Mouse (Mus musculus) lung, embryonic 16.5 days (tissue): ENCODE measurements at regions not wholly inside any gene's neighbourhood (a gene's known extent, or its start where the extent isn't known, plus 50 kb on each side); places are given as distances from the start of the nearest gene placed in this dataset.

Experiments
- ATAC-seq: fragments of 200-750 bp; cut with Nextera tagmentation; 2 replicates; pipeline ENCODE4 v1.8.0; 2017; ENCODE audit warnings: low read depth, mild to moderate bottlenecking, moderate library complexity
- H3K27ac ChIP-seq: fragments of 300-500 bp; sonication (generic); 2 replicates; pipeline ENCODE4 v1.5.1; 2014; ENCODE audit warnings: mild to moderate bottlenecking, control low read depth, low read length
- H3K27me3 ChIP-seq: fragments of 300-500 bp; sonication (generic); 2 replicates; pipeline ENCODE4 v1.6.1; 2014; ENCODE audit warnings: low read depth, low read length, mixed read lengths; ENCODE audit not compliant: control insufficient read depth, insufficient read depth
- H3K36me3 ChIP-seq: fragments of 300-500 bp; sonication (generic); 2 replicates; pipeline ENCODE4 v1.6.1; 2014; ENCODE audit warnings: low read length; ENCODE audit not compliant: control insufficient read depth, insufficient read depth
- H3K4me1 ChIP-seq: fragments of 300-500 bp; sonication (generic); replicated peaks from 2 replicates; pipeline ENCODE4 v1.6.1; 2014; ENCODE audit warnings: low read length, mixed read lengths; ENCODE audit not compliant: control insufficient read depth, insufficient read depth
- H3K4me2 ChIP-seq: fragments of 300-500 bp; sonication (generic); 2 replicates; pipeline ENCODE4 v1.6.1; 2014; ENCODE audit warnings: low read depth, low read length, control low read depth
- H3K4me3 ChIP-seq: fragments of 300-500 bp; sonication (generic); 2 replicates; pipeline ENCODE4 v1.5.1; 2014; ENCODE audit warnings: mild to moderate bottlenecking, low read length, control low read depth
- H3K9ac ChIP-seq: fragments of 300-500 bp; sonication (generic); 2 replicates; pipeline ENCODE4 v1.6.1; 2014; ENCODE audit warnings: low read length, control low read depth
- H3K9me3 ChIP-seq: fragments of 300-500 bp; sonication (generic); 2 replicates; pipeline ENCODE4 v1.6.1; 2016; ENCODE audit warnings: low read length; ENCODE audit not compliant: control insufficient read depth
- WGBS: fragments of 180-500 bp; shearing (Covaris S2); extraction: QIAGEN DNeasy Blood & Tissue Kit; methylation state at CpG from one replicate; pipeline ENCODE4 v1.1.7; 2014; 5-methylcytosine and 5-hydroxymethylcytosine counted together

DNA sequence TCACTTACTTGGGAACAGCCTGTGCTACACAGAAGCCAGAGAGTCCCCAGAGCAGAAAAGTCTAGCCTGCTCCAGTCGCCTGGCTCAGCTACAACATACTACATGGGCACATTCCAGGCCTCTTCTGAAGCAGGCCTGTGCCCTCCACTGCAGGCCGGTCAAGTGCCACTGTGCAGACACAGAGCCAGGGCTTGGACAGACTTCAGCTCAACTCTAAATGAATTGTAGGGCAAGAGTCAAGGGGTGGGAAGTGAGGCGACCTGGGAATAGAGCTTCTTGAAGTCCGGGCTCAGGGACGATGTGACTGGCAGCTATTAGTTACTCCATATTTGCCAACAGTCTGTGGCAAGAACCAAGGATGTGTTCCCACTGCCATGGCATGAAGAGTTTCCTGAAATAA, 87.1 kb upstream of the Gm26657 start:
- H3K27ac ChIP-seq: 0 out of 2 replicates have a peak overlapping the region, but pooled peaks have one; percentile 22
- 61% methylated on average over 5 of the region's 5 CpGs for WGBS
- H3K9ac ChIP-seq: no peak overlapping the region
- no peaks in the 10 kb centered on the region for H3K9me3 ChIP-seq
- H3K4me1 ChIP-seq: peaks cover 8% of the 10 kb centered on the region
- no peak overlapping the region for H3K4me3 ChIP-seq
- no peaks in the 10 kb centered on the region for H3K27me3 ChIP-seq
- ATAC-seq: peak; percentile 67; the same call in 1 of the 2 replicates
- H3K36me3 ChIP-seq: no peaks in the 10 kb centered on the region
- no peak overlapping the region for H3K4me2 ChIP-seq

GRCm38 (mm10) chr4:56649731-56650130, 90.1 kb upstream of the Gm26657 start:
- 85% methylated on average over 1 of the region's 1 CpGs for WGBS
- H3K9me3 ChIP-seq: no peaks in the 10 kb centered on the region
- no peaks in the 10 kb centered on the region for H3K27me3 ChIP-seq
- H3K9ac ChIP-seq: no peak overlapping the region
- H3K27ac ChIP-seq: no peak overlapping the region; the same call in 1 of the 2 replicates
- H3K4me1 ChIP-seq: peaks cover 10% of the 10 kb centered on the region
- no peak overlapping the region for H3K4me2 ChIP-seq
- no peaks in the 10 kb centered on the region for H3K36me3 ChIP-seq
- no peak overlapping the region for H3K4me3 ChIP-seq
- ATAC-seq: no peak

- Histone ChIP-seq H3K4me2 (peak overlapping the region; percentile 39), H3K27me3 (no peaks in the 10 kb centered on the region), H3K9ac (no peak overlapping the region), H3K36me3 (no peaks in the 10 kb centered on the region), H3K27ac (peak overlapping the region; percentile 50), H3K4me1 (peaks cover 35% of the 10 kb centered on the region), H3K4me3 (peak overlapping the region; percentile 0; the same call in 1 of the 2 replicates), H3K9me3 (no peaks in the 10 kb centered on the region)
- ATAC-seq: peak; percentile 87
- 18% methylated on average over 20 of the region's 20 CpGs for WGBS
These were observed 95.6 kb upstream of the Gm26657 start for GRCm38 (mm10) chr4:56643999-56644962.

DNA sequence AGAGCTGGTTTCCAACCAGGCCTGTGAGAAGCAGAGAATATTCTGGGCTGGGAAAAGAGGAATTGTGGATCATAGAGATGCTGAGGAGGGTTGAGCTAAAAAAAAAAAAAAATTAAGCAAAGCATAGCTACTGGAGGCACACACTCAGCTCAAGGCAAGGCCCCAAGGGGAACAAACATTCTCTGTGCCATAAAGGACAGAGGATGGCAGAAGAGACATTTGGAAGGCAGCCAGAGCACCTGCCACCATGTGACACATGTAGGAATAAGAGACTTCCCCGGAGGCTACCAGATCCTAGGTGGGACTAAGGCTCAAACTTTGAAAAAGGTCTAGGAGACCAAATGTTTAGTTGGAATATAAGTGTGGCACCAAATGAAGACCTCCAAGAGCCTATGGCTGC, 96.4 kb upstream of the Gm26657 start:
- ATAC-seq: no peak
- H3K27ac ChIP-seq: peak overlapping the region; percentile 50
- no peak overlapping the region for H3K9ac ChIP-seq
- H3K36me3 ChIP-seq: no peaks in the 10 kb centered on the region
- no peaks in the 10 kb centered on the region for H3K27me3 ChIP-seq
- no peak overlapping the region for H3K4me3 ChIP-seq
- H3K9me3 ChIP-seq: no peaks in the 10 kb centered on the region
- peaks cover 43% of the 10 kb centered on the region for H3K4me1 ChIP-seq
- H3K4me2 ChIP-seq: 0 out of 2 replicates have a peak overlapping the region, but pooled peaks have one; percentile 39
- WGBS: 17% methylated on average over 1 of the region's 1 CpGs

DNA sequence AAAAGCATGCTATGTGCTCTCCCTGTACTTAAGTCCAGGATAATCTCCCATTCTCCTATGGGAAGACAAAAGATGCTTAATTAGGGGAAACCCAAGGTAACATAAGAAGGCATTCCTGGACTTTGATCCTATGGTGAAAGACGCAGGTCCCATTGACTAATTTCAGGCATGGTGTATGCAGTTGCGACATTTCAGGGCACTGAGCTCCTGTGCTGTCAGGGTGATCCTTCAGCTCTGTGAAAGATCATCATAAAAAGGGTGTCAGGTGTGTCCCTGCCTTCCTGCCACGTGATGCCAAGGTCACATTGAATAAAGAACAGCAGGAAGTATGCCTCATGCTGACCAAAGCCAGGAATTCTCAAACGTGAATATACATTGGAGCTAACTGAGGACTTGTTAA, 100.2 kb upstream of the Gm26657 start:
- Histone ChIP-seq H3K27ac (peak overlapping the region; percentile 41), H3K4me2 (peak overlapping the region; percentile 40; the same call in 1 of the 2 replicates), H3K27me3 (no peaks in the 10 kb centered on the region), H3K9me3 (no peaks in the 10 kb centered on the region), H3K4me1 (peaks cover 45% of the 10 kb centered on the region), H3K4me3 (no peak overlapping the region), H3K36me3 (no peaks in the 10 kb centered on the region), H3K9ac (no peak overlapping the region)
- 30% methylated on average over 4 of the region's 4 CpGs for WGBS
- no peak for ATAC-seq

DNA sequence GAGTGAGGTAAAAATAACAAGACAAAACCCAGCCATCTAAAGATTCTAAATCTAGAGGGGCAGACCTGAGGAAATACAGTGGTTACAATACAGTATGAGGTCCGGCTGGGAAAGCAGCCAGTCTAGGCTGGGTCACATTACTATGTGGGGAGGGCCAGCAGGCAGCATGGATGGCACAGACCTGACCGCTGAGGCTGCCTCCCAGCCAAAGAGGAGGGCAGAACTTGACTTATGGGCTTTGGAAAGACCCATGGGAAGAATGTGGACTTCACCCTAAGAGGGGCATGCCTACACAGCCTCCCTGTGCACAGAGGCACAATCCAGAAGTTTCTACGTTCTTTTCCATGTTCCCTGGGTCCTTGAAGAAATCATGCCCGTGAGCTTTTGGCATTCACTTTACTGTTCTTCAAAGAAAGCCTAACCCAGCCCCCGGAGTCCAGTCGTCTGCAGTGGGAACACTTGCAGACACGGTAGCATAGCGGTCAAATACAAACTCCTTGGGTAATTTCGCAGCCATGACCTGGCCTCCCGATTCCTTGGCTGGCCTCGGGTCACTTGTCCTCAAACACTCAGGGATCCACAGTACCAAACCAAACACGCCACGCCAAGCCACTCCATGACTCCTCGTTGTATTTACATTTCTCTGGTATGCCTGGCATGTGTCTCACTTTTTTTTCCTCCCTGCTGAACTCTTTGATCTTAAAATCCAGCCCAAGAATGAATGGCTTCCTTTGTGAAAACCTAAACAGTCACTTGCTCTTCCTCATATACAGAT, 101.0 kb upstream of the Gm26657 start:
- Histone ChIP-seq H3K9ac (peak overlapping the region; percentile 42), H3K4me2 (peak overlapping the region; percentile 40), H3K4me3 (peak overlapping the region; percentile 3; the same call in 1 of the 2 replicates), H3K4me1 (peaks cover 42% of the 10 kb centered on the region), H3K27ac (peak overlapping the region; percentile 93), H3K9me3 (no peaks in the 10 kb centered on the region), H3K36me3 (no peaks in the 10 kb centered on the region), H3K27me3 (no peaks in the 10 kb centered on the region)
- peak; percentile 93 for ATAC-seq
- 11% methylated on average over 14 of the region's 14 CpGs for WGBS

DNA sequence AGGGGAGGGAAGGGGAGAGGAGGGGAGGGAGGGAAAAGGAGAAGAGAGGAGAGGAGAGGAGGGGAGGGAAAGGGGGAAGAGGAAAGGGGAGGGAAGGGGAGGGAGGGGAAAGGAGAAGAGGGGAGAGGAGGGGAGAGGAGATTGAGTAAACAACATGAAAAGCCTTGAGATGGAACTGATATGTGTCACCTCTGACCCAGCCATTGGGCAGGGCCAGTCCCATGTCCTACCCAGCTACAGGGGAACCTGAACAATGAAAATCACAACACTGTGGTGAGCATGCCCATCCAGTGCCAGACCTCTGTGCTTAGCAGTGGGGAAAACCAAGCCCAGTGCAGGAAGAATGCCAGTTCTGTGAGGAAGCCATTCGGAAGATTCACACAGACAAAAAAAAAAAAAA, 103.6 kb upstream of the Gm26657 start:
- Histone ChIP-seq H3K4me2 (no peak overlapping the region), H3K4me3 (no peak overlapping the region), H3K36me3 (no peaks in the 10 kb centered on the region), H3K27ac (no peak overlapping the region), H3K9ac (no peak overlapping the region), H3K9me3 (no peaks in the 10 kb centered on the region), H3K27me3 (no peaks in the 10 kb centered on the region), H3K4me1 (peaks cover 27% of the 10 kb centered on the region)
- ATAC-seq: no peak
- 67% methylated on average over 1 of the region's 1 CpGs for WGBS

DNA sequence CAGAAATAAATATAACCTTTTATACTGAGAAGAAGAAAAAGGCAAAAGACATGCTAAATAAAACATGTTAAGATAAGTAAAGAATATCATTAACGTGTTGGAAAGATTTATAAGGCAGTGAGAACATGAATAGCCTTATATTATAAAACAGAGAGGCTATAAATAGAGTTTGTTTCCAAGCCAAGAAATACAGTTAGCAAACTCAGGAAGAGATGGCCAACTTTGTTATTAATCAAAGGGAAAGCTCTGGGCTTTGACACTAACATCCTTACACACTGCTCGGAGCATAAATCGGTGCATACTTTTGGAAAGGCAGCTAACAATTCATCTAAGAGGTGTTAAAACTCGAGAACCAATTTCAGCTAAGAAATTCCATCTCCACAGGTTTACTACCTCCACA, 106.3 kb upstream of the Gm26657 start:
- H3K9ac ChIP-seq: no peak overlapping the region
- H3K36me3 ChIP-seq: no peaks in the 10 kb centered on the region
- H3K4me2 ChIP-seq: no peak overlapping the region
- no peak overlapping the region for H3K4me3 ChIP-seq
- no peak overlapping the region for H3K27ac ChIP-seq
- WGBS: 39% methylated on average over 4 of the region's 4 CpGs
- ATAC-seq: peak; percentile 62
- no peaks in the 10 kb centered on the region for H3K27me3 ChIP-seq
- no peaks in the 10 kb centered on the region for H3K9me3 ChIP-seq
- H3K4me1 ChIP-seq: peaks cover 7% of the 10 kb centered on the region

DNA sequence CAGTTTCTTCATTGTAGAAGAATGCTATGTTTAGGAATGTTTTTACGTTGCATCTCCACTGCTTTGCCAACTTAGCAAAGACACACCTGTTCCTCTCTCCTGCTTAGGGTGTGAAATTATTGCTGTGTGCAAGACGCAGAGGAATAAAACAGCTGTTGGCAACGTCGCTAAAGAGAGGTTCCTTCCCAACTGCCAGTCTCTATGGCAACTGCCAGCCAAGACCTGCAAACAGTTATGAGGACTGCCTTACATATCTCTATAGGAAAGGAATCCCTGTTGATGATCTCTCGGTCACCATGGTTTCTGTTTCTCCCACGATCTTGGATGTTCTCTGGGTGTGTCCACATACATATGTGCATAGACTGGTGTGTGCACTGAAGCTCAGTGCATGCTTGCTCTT, 109.6 kb upstream of the Gm26657 start:
- WGBS: 56% methylated on average over 6 of the region's 6 CpGs
- no peak for ATAC-seq
- Histone ChIP-seq H3K27me3 (no peaks in the 10 kb centered on the region), H3K27ac (no peak overlapping the region), H3K4me2 (no peak overlapping the region), H3K9me3 (no peaks in the 10 kb centered on the region), H3K9ac (no peak overlapping the region), H3K4me1 (no peaks in the 10 kb centered on the region), H3K4me3 (no peak overlapping the region), H3K36me3 (no peaks in the 10 kb centered on the region)
